21 mouse cellular contexts compared by ENCODE assay signal in the genomic region with DNA sequence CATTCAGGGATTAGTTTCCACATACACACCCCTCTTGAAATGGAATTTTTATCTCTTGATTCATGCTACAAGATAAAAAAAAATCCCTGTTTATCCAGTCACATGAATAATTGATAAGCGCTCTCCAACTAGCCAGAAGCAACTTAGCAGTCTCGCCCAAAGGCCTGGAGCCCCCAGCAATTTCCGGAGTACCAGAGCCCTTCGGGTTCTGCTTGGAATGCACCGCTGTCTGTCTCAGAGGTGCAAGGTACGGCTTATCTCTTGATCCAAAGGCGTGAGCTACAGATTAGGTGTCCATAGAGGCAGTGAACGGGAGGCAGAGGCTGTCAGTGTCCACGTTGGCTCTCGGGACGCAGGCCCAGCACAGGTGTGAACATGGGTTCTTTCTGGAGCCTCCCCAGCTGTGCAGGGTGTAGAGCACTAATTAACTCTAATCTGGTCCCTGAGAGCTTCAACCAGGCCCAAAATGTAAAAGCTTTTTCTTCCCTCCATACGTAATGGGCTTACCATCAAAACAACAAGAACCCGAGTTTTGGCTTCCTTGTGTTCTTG.
DNase-seq lines count a peak whose midpoint lies in the region; ATAC-seq lines count a peak whose summit lies in the region.
"Had no signal": no experiment of that assay in that cellular context is flagged by ENCODE, and none has a peak within 500 bp of the region (broad histone marks: within the 10 kb centered on the region; RNA-seq: fewer than 3 reads in every experiment).

No protein-coding gene starts in this region.

- H3K27ac ChIP-seq in midbrain, embryonic 11.5 days (ENCODE audit: low read depth, low read length) = no peak overlapping the region
- no peak overlapping the region for H3K27ac ChIP-seq in midbrain, embryonic 10.5 days (replicated peaks)
- 0 out of 2 replicates have a peak overlapping the region, but pooled peaks have one; percentile 60 for H3K27ac ChIP-seq in midbrain, embryonic 14.5 days (replicated peaks; ENCODE audit: low read depth, low read length)
- H3K27ac ChIP-seq: forebrain, embryonic 12.5 days; limb, embryonic 12.5 days; liver, embryonic 14.5 days had no signal

- H3K27me3 ChIP-seq in midbrain, embryonic 11.5 days (ENCODE audit: control insufficient read depth, insufficient read depth, low read length) = no peaks in the 10 kb centered on the region
- H3K27me3 ChIP-seq in midbrain, embryonic 10.5 days (ENCODE audit: low read depth, poor library complexity, severe bottlenecking) = no peaks in the 10 kb centered on the region
- no peaks in the 10 kb centered on the region for H3K27me3 ChIP-seq in midbrain, embryonic 14.5 days (ENCODE audit: control insufficient read depth, insufficient read depth, low read length)
- H3K27me3 ChIP-seq: forebrain, embryonic 12.5 days; heart, embryonic 12.5 days; hindbrain, embryonic 15.5 days; limb, embryonic 12.5 days had no signal

- no peaks in the 10 kb centered on the region for H3K36me3 ChIP-seq in midbrain, embryonic 11.5 days (ENCODE audit: control insufficient read depth, insufficient read depth, low read length)
- H3K36me3 ChIP-seq in midbrain, embryonic 10.5 days = no peaks in the 10 kb centered on the region
- no peaks in the 10 kb centered on the region for H3K36me3 ChIP-seq in midbrain, embryonic 14.5 days (ENCODE audit: control insufficient read depth, insufficient read depth, low read length)
- H3K36me3 ChIP-seq: forebrain, embryonic 12.5 days; heart, embryonic 12.5 days; hindbrain, embryonic 15.5 days; limb, embryonic 12.5 days had no signal

- no peak overlapping the region for H3K4me3 ChIP-seq in midbrain, embryonic 11.5 days (ENCODE audit: low read depth, low read length)
- no peak overlapping the region for H3K4me3 ChIP-seq in midbrain, embryonic 10.5 days
- H3K4me3 ChIP-seq in midbrain, embryonic 14.5 days (replicated peaks; ENCODE audit: low read depth, low read length) = no peak overlapping the region
- H3K4me3 ChIP-seq: forebrain, embryonic 12.5 days; heart, embryonic 12.5 days; hindbrain, embryonic 15.5 days; limb, embryonic 12.5 days had no signal

- H3K4me2 ChIP-seq in midbrain, embryonic 11.5 days = no peak overlapping the region
- no peak overlapping the region for H3K4me2 ChIP-seq in midbrain, embryonic 14.5 days (ENCODE audit: low read length)
- H3K4me2 ChIP-seq: forebrain, embryonic 12.5 days; heart, embryonic 12.5 days; hindbrain, embryonic 15.5 days; limb, embryonic 12.5 days had no signal

- no peaks in the 10 kb centered on the region for H3K9me3 ChIP-seq in midbrain, embryonic 11.5 days (ENCODE audit: control insufficient read depth, low read length)
- no peaks in the 10 kb centered on the region for H3K9me3 ChIP-seq in midbrain, embryonic 10.5 days (replicated peaks)
- H3K9me3 ChIP-seq in midbrain, embryonic 14.5 days (ENCODE audit: control insufficient read depth, low read length) = no peaks in the 10 kb centered on the region
- H3K9me3 ChIP-seq: forebrain, embryonic 12.5 days; heart, embryonic 12.5 days; hindbrain, embryonic 15.5 days; limb, embryonic 12.5 days had no signal

- ATAC-seq in midbrain, embryonic 11.5 days (ENCODE audit: low FRiP score) = peak; percentile 57; the same call in 1 of the 2 replicates
- peak; percentile 32 for ATAC-seq in inflammation-experienced regulatory T-cells, adult 6 months
- ATAC-seq in midbrain, embryonic 14.5 days (ENCODE audit: low FRiP score, low TSS enrichment) = peak; percentile 32; the same call in 1 of the 2 replicates

- WGBS in midbrain, embryonic 11.5 days = 73% methylated on average over 13 of the region's 13 CpGs
- 78% methylated on average over 13 of the region's 13 CpGs for WGBS in midbrain, embryonic 10.5 days
- 42% methylated on average over 13 of the region's 13 CpGs for WGBS in midbrain, embryonic 14.5 days

- no peak overlapping the region for H3K9ac ChIP-seq in midbrain, embryonic 11.5 days (ENCODE audit: low read length)
- no peak overlapping the region for H3K9ac ChIP-seq in midbrain, embryonic 14.5 days (replicated peaks; ENCODE audit: low read length)
- H3K9ac ChIP-seq: forebrain, embryonic 12.5 days; heart, embryonic 12.5 days; hindbrain, embryonic 15.5 days; limb, embryonic 12.5 days; liver, embryonic 14.5 days had no signal

- no peaks in the 10 kb centered on the region for H3K4me1 ChIP-seq in midbrain, embryonic 11.5 days (ENCODE audit: control insufficient read depth, insufficient read depth, low read length)
- H3K4me1 ChIP-seq in midbrain, embryonic 10.5 days = 0 out of 2 replicates have a peak, but pooled peaks cover 4% of the 10 kb centered on the region
- peaks cover 13% of the 10 kb centered on the region for H3K4me1 ChIP-seq in midbrain, embryonic 14.5 days (ENCODE audit: control insufficient read depth, insufficient read depth, low read length)
- H3K4me1 ChIP-seq: heart, embryonic 12.5 days had no signal

- intact Hi-C loops in heart, postnatal 10 days (cut with DNase I) = no loop called here

- peak; percentile 84 for DNase-seq in midbrain, embryonic 11.5 days (ENCODE audit: low spot score, missing footprints)
- DNase-seq in midbrain, embryonic 10.5 days (ENCODE audit: low spot score) = no peak
- peak; percentile 59 for DNase-seq in midbrain, embryonic 14.5 days
- DNase-seq in thymus, postnatal 36 days = peak; percentile 13 to 22
- DNase-seq in heart, postnatal 10 days = no peak
- no peak for DNase-seq in frontal cortex, postnatal 25 days (ENCODE audit: low spot score in 2 of 2)
- DNase-seq: adrenal gland, postnatal 36 days; cerebellum, adult 9-11 months; gastrocnemius, postnatal 25 days; heart, postnatal 36 days; kidney, adult 8-10 months; kidney, postnatal 25 days; layer of hippocampus, adult 9-11 months; lung, postnatal 36 days; right cerebral cortex, adult 18-20 months had no signal

Comparison
In these comparisons a context has a peak if more than half of its experiments do, and no peak if none do; other contexts are left out.
1. DNase-seq: peak in midbrain, embryonic 11.5 days (single experiment), midbrain, embryonic 14.5 days (single experiment) and thymus, postnatal 36 days (2 of 2); none in midbrain, embryonic 10.5 days (single experiment), heart, postnatal 10 days (0 of 2) and frontal cortex, postnatal 25 days (0 of 2).
2. Peak in every context shown above with its lines, with median percentiles within 50 percentile points of each other: ATAC-seq.